Mouse (Mus musculus) limb, embryonic 13.5 days (tissue): ENCODE results near the gene Hilpda. TPM values are rescaled to one million over a fixed set of nuclear protein-coding genes. Genes with fewer than 3 reads are reported as not detected.

ENCODE experiments used
- ATAC-seq: fragments of 200-750 bp; cut with Nextera tagmentation; 2 replicates; pipeline ENCODE4 v1.8.0; 2017; ENCODE audit warnings: low read depth, moderate number of reproducible peaks, moderate TSS enrichment; ENCODE audit not compliant: low FRiP score
- H3K27ac ChIP-seq: fragments of 300-500 bp; sonication (generic); 2 replicates; pipeline ENCODE4 v1.5.1; 2015; ENCODE audit warnings: inconsistent platforms, mild to moderate bottlenecking, moderate library complexity
- H3K27me3 ChIP-seq: fragments of 300-500 bp; sonication (generic); 2 replicates; pipeline ENCODE4 v1.6.1; 2015; ENCODE audit warnings: mild to moderate bottlenecking, inconsistent platforms
- H3K36me3 ChIP-seq: fragments of 300-500 bp; sonication (generic); 2 replicates; pipeline ENCODE4 v1.6.1; 2015; ENCODE audit warnings: inconsistent platforms, mild to moderate bottlenecking, moderate library complexity
- H3K4me1 ChIP-seq: fragments of 300-500 bp; sonication (generic); 2 replicates; pipeline ENCODE4 v1.6.1; 2015; ENCODE audit warnings: inconsistent platforms
- H3K4me2 ChIP-seq: fragments of 300-500 bp; sonication (generic); replicated peaks from 2 replicates; pipeline ENCODE4 v1.6.1; 2015; ENCODE audit warnings: inconsistent platforms, mild to moderate bottlenecking, moderate library complexity
- H3K4me3 ChIP-seq: fragments of 300-500 bp; sonication (generic); 2 replicates; pipeline ENCODE4 v1.5.1; 2015; ENCODE audit warnings: moderate library complexity, mild to moderate bottlenecking, inconsistent platforms
- H3K9ac ChIP-seq: fragments of 300-500 bp; sonication (generic); 2 replicates; pipeline ENCODE4 v1.6.1; 2015; ENCODE audit warnings: mild to moderate bottlenecking, inconsistent platforms
- H3K9me3 ChIP-seq: fragments of 300-500 bp; sonication (generic); 2 replicates; pipeline ENCODE4 v1.6.1; 2016; ENCODE audit warnings: inconsistent platforms
- WGBS: fragments of 180-500 bp; shearing (Covaris S2); methylation state at CpG from one replicate; pipeline ENCODE4 v1.1.7; 2015; 5-methylcytosine and 5-hydroxymethylcytosine counted together
- polyA plus RNA-seq: library from polyadenylated mRNA; unstranded; fragments of >200 nt; fragmentation: Nextera tagmentation; extraction: Ambion mirVana; gene quantifications from 2 replicates; pipeline ENCODE4 v1.2.1, GENCODE M21; 2015

Gene Hilpda
- polyA plus RNA-seq: 51.8 and 53.3 TPM in 2 replicates

GRCm38 (mm10) chr6:29272312-29273072 lies at the start of gene Hilpda:
Gene Hilpda (plus strand): TSS chr6:29272488.
- Histone ChIP-seq H3K4me1 (peaks cover 13% of the 10 kb centered on the region), H3K27me3 (no peaks in the 10 kb centered on the region), H3K9ac (peak within 1 kb of the TSS; percentile 79), H3K36me3 (peaks cover 20% of the 10 kb centered on the region), H3K4me2 (peak within 1 kb of the TSS; percentile 73), H3K4me3 (peak within 1 kb of the TSS; percentile 59), H3K9me3 (no peaks in the 10 kb centered on the region), H3K27ac (peak within 1 kb of the TSS; percentile 56; the same call in 1 of the 2 replicates)
- ATAC-seq: peak; percentile 98
- whole genome bisulfite sequencing: under 1% methylated on average over 46 of the region's 46 CpGs

- Histone ChIP-seq H3K4me2 (no peak overlapping the region), H3K9me3 (no peaks in the 10 kb centered on the region), H3K4me1 (no peaks in the 10 kb centered on the region), H3K27ac (no peak overlapping the region), H3K36me3 (no peaks in the 10 kb centered on the region), H3K4me3 (no peak overlapping the region), H3K9ac (no peak overlapping the region), H3K27me3 (no peaks in the 10 kb centered on the region; the same call in 1 of the 2 replicates)
- 82% methylated on average over 6 of the region's 6 CpGs for WGBS
- ATAC-seq: no peak
These were observed 42.9 kb upstream of the Hilpda start for GRCm38 (mm10) chr6:29229265-29229913.

- WGBS: 61% methylated on average over 6 of the region's 6 CpGs
- Histone ChIP-seq H3K9ac (no peak overlapping the region), H3K27me3 (no peaks in the 10 kb centered on the region; the same call in 1 of the 2 replicates), H3K4me1 (no peaks in the 10 kb centered on the region), H3K27ac (no peak overlapping the region), H3K4me2 (no peak overlapping the region), H3K36me3 (no peaks in the 10 kb centered on the region), H3K4me3 (no peak overlapping the region), H3K9me3 (no peaks in the 10 kb centered on the region)
- no peak for ATAC-seq
These were observed 41.9 kb upstream of the Hilpda start for GRCm38 (mm10) chr6:29230386-29230785.

- Histone ChIP-seq H3K4me3 (no peak overlapping the region), H3K4me1 (no peaks in the 10 kb centered on the region), H3K27ac (no peak overlapping the region), H3K36me3 (no peaks in the 10 kb centered on the region), H3K9me3 (no peaks in the 10 kb centered on the region), H3K4me2 (no peak overlapping the region), H3K9ac (no peak overlapping the region), H3K27me3 (no peaks in the 10 kb centered on the region; the same call in 1 of the 2 replicates)
- 74% methylated on average over 3 of the region's 3 CpGs for WGBS
- ATAC-seq: no peak
These were observed 40.5 kb upstream of the Hilpda start for GRCm38 (mm10) chr6:29231799-29232198.

GRCm38 (mm10) chr6:29232321-29232720 lies 40.0 kb upstream of the Hilpda start:
- no peak overlapping the region for H3K27ac ChIP-seq
- WGBS: 78% methylated on average over 6 of the region's 6 CpGs
- no peaks in the 10 kb centered on the region; the same call in 1 of the 2 replicates for H3K27me3 ChIP-seq
- H3K4me3 ChIP-seq: no peak overlapping the region
- H3K9me3 ChIP-seq: no peaks in the 10 kb centered on the region
- H3K4me1 ChIP-seq: no peaks in the 10 kb centered on the region
- H3K9ac ChIP-seq: no peak overlapping the region
- no peak for ATAC-seq
- no peak overlapping the region for H3K4me2 ChIP-seq
- H3K36me3 ChIP-seq: no peaks in the 10 kb centered on the region

GRCm38 (mm10) chr6:29233710-29234109 lies 38.6 kb upstream of the Hilpda start:
- Histone ChIP-seq H3K4me2 (no peak overlapping the region), H3K4me1 (no peaks in the 10 kb centered on the region), H3K27me3 (no peaks in the 10 kb centered on the region; the same call in 1 of the 2 replicates), H3K36me3 (no peaks in the 10 kb centered on the region), H3K9me3 (no peaks in the 10 kb centered on the region), H3K9ac (no peak overlapping the region), H3K27ac (no peak overlapping the region), H3K4me3 (no peak overlapping the region)
- no peak for ATAC-seq
- 56% methylated on average over 3 of the region's 3 CpGs for WGBS

GRCm38 (mm10) chr6:29234272-29234671 lies 38.0 kb upstream of the Hilpda start:
- Histone ChIP-seq H3K36me3 (no peaks in the 10 kb centered on the region), H3K27me3 (no peaks in the 10 kb centered on the region; the same call in 1 of the 2 replicates), H3K9ac (no peak overlapping the region), H3K4me3 (no peak overlapping the region), H3K4me2 (no peak overlapping the region), H3K4me1 (no peaks in the 10 kb centered on the region), H3K9me3 (no peaks in the 10 kb centered on the region), H3K27ac (no peak overlapping the region)
- WGBS: 43% methylated on average over 8 of the region's 8 CpGs
- no peak for ATAC-seq

GRCm38 (mm10) chr6:29240806-29241205 lies 31.5 kb upstream of the Hilpda start:
- Histone ChIP-seq H3K36me3 (no peaks in the 10 kb centered on the region), H3K9me3 (no peaks in the 10 kb centered on the region), H3K27ac (no peak overlapping the region), H3K27me3 (no peaks in the 10 kb centered on the region), H3K4me3 (no peak overlapping the region), H3K4me1 (no peaks in the 10 kb centered on the region), H3K9ac (no peak overlapping the region), H3K4me2 (no peak overlapping the region)
- 45% methylated on average over 2 of the region's 2 CpGs for WGBS
- no peak for ATAC-seq

GRCm38 (mm10) chr6:29241697-29242096 lies 30.6 kb upstream of the Hilpda start:
- H3K4me1 ChIP-seq: no peaks in the 10 kb centered on the region
- H3K4me3 ChIP-seq: no peak overlapping the region
- no peak for ATAC-seq
- no peaks in the 10 kb centered on the region for H3K9me3 ChIP-seq
- H3K27ac ChIP-seq: no peak overlapping the region
- H3K36me3 ChIP-seq: no peaks in the 10 kb centered on the region
- 41% methylated on average over 2 of the region's 2 CpGs for WGBS
- H3K4me2 ChIP-seq: no peak overlapping the region
- 0 out of 2 replicates have a peak, but pooled peaks cover 4% of the 10 kb centered on the region for H3K27me3 ChIP-seq
- no peak overlapping the region for H3K9ac ChIP-seq

- Histone ChIP-seq H3K27ac (no peak overlapping the region), H3K4me1 (no peaks in the 10 kb centered on the region), H3K36me3 (no peaks in the 10 kb centered on the region), H3K9me3 (no peaks in the 10 kb centered on the region), H3K9ac (no peak overlapping the region), H3K4me3 (no peak overlapping the region), H3K27me3 (0 out of 2 replicates have a peak, but pooled peaks cover 7% of the 10 kb centered on the region), H3K4me2 (no peak overlapping the region)
- ATAC-seq: no peak
- WGBS: 60% methylated on average over 1 of the region's 1 CpGs
These were observed 30.0 kb upstream of the Hilpda start for GRCm38 (mm10) chr6:29242265-29242664.

- Histone ChIP-seq H3K4me1 (no peaks in the 10 kb centered on the region), H3K9ac (no peak overlapping the region), H3K4me3 (no peak overlapping the region), H3K27me3 (0 out of 2 replicates have a peak, but pooled peaks cover 7% of the 10 kb centered on the region), H3K9me3 (no peaks in the 10 kb centered on the region), H3K4me2 (no peak overlapping the region), H3K36me3 (no peaks in the 10 kb centered on the region), H3K27ac (no peak overlapping the region)
- 72% methylated on average over 14 of the region's 14 CpGs for WGBS
- no peak for ATAC-seq
These were observed 26.8 kb upstream of the Hilpda start for GRCm38 (mm10) chr6:29245272-29246120.

GRCm38 (mm10) chr6:29246183-29246582 lies 26.1 kb upstream of the Hilpda start:
- Histone ChIP-seq H3K9ac (no peak overlapping the region), H3K4me1 (no peaks in the 10 kb centered on the region), H3K4me3 (no peak overlapping the region), H3K9me3 (no peaks in the 10 kb centered on the region), H3K27me3 (0 out of 2 replicates have a peak, but pooled peaks cover 7% of the 10 kb centered on the region), H3K4me2 (no peak overlapping the region), H3K36me3 (no peaks in the 10 kb centered on the region), H3K27ac (no peak overlapping the region)
- 81% methylated on average over 3 of the region's 3 CpGs for WGBS
- no peak for ATAC-seq
